Mouse (Mus musculus): ENCODE data around the gene Scd1. TPM values are rescaled to one million over a fixed set of nuclear protein-coding genes. Genes with fewer than 3 reads are reported as not detected.

Scd1 gene
- polyA plus RNA-seq, 1 experiment, result 14.6 TPM

DNA sequence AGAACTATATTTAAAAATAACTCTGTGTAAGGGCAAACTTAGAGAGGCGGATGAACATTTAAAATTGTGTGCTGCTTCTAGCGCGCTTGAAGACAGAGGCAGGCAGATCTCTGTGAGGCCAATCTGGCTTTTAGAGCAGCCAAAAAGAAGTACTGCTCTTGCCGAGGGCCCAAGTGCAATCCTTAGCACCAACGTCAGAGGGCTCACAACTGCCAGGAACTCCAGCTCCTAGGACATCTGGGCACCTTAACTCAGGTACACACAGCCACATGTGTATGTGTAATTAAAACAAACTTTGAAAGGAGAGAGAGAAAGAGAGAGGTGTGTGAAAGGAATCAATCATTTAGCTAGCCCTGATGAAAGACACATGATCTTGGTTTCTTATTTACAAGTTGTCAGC lies 24.4 kb upstream of the Scd1 start:
- Histone ChIP-seq H3K4me1 (ENCODE audit: control insufficient read depth, insufficient read depth, low read length) (no peaks in the 10 kb centered on the region), H3K27me3 (ENCODE audit: control insufficient read depth, insufficient read depth, low read length) (no peaks in the 10 kb centered on the region), H3K27ac (ENCODE audit: control insufficient read depth, insufficient read depth, low read depth, low read length) (no peak overlapping the region), H3K4me3 (ENCODE audit: control insufficient read depth, low read depth, low read length) (no peak overlapping the region), H3K36me3 (ENCODE audit: control insufficient read depth, insufficient read depth, low read length) (no peaks in the 10 kb centered on the region)
- no peak for TF ChIP-seq POLR2A (IDR thresholded peaks at IDR 0.05; ENCODE audit: control insufficient read depth, low read depth, low read length)
- TF ChIP-seq CTCF (IDR thresholded peaks at IDR 0.05; ENCODE audit: control insufficient read depth, insufficient read depth, insufficient replicate concordance, low read depth, low read length), result no peak

DNA sequence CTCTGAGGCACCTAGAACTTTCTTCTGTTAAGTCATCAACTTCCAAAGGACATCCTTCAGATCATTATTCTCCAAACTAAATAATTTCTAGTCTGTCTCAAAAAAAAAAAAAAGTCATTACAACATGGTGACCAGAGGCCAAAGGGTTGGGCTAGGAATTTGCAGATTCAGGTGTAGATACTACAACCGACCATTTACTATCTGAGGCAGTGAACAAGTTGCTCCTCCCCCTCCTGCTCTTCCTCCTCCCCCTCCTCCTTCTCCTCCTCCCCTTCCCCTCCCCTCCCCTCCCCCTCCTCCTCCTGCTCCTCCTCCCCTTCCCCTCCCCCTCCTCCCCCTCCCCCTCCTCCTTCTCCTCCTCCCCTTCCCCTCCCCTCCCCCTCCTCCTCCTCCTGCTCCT lies 20.0 kb upstream of the Scd1 start:
- no peaks in the 10 kb centered on the region for H3K4me1 ChIP-seq (ENCODE audit: control insufficient read depth, insufficient read depth, low read length)
- H3K27me3 ChIP-seq (ENCODE audit: control insufficient read depth, insufficient read depth, low read length), result no peaks in the 10 kb centered on the region
- no peaks in the 10 kb centered on the region for H3K36me3 ChIP-seq (ENCODE audit: control insufficient read depth, insufficient read depth, low read length)
- H3K27ac ChIP-seq (ENCODE audit: control insufficient read depth, insufficient read depth, low read depth, low read length), result no peak overlapping the region
- H3K4me3 ChIP-seq (ENCODE audit: control insufficient read depth, low read depth, low read length), result no peak overlapping the region
- TF ChIP-seq POLR2A (IDR thresholded peaks at IDR 0.05; ENCODE audit: control insufficient read depth, low read depth, low read length) (no peak), CTCF (IDR thresholded peaks at IDR 0.05; ENCODE audit: control insufficient read depth, insufficient read depth, insufficient replicate concordance, low read depth, low read length) (no peak)

DNA sequence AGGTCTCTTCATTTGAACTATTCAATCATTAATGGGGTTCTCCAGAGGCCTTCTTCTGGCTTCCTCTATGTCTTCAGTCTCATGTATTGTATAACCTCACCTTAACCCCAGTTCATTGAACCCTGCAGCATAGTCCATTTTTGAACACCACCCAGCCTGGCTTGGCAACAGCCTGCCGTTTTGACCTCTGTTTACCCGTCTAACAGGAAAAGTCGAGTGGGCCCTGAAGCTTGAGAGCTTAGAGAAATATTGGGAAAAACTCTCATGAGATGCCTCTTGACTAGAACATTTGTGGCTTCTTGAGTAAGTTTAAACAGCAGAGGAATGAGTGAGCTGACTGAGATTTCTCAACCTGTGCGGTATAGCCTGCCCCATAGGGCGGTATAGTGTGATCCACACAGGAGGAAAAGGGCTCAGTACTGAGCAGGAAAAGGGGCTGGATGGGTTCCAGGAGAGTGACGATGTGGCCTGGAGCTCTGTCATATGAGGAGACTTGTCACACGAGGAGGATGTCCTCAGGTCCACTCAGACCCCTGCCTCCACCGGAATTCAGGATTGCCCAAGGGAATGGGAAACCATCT lies 14.5 kb upstream of the Scd1 start:
- Histone ChIP-seq H3K36me3 (ENCODE audit: control insufficient read depth, insufficient read depth, low read length) (no peaks in the 10 kb centered on the region), H3K4me3 (ENCODE audit: control insufficient read depth, low read depth, low read length) (no peak overlapping the region), H3K4me1 (ENCODE audit: control insufficient read depth, insufficient read depth, low read length) (peaks cover 2% of the 10 kb centered on the region; the same call in 1 of the 2 replicates), H3K27me3 (ENCODE audit: control insufficient read depth, insufficient read depth, low read length) (no peaks in the 10 kb centered on the region), H3K27ac (ENCODE audit: control insufficient read depth, insufficient read depth, low read depth, low read length) (no peak overlapping the region)
- TF ChIP-seq POLR2A (IDR thresholded peaks at IDR 0.05; ENCODE audit: control insufficient read depth, low read depth, low read length), result no peak
- TF ChIP-seq CTCF (IDR thresholded peaks at IDR 0.05; ENCODE audit: control insufficient read depth, insufficient read depth, insufficient replicate concordance, low read depth, low read length), result no peak

DNA sequence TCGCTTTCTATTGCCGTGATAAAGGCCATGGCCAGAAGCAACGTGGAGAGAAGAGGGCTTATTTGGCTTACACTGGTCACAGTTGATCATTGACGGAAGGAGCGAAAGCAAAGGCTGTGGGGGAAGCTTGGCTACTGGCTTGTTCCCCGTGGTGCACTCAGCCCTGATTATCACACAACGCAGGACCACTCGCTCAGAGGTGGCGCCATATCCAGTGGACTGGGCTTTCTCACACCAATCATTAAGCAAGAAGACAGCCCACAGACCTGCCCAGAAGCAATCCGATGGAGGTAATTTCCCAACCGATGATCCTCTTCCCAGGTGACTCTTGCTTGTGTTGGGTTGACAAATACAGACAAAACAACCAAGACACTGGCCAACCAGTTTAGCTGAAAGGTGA lies 11.9 kb upstream of the Scd1 start:
- no peaks in the 10 kb centered on the region for H3K27me3 ChIP-seq (ENCODE audit: control insufficient read depth, insufficient read depth, low read length)

DNA sequence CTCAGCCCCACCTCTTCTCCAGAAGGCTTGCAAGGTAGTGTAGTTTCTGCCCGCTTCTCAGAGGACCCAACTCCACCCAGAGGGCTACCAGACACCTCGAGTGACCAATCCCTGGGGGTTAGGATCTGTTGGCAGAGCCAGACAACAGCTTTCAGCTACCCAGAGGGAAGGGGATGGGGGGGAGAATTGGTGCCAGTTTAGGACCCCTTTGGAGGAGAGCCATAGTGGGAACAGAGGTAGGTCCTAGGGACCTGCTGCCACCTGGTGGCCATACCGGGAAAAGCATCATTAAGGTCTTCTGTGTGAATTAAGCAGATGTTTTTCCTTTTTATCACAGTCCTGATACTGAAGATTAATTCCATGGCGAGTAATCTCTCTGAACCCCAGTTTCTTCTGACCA lies 11.3 kb upstream of the Scd1 start:
- Histone ChIP-seq H3K27me3 (ENCODE audit: control insufficient read depth, insufficient read depth, low read length) (no peaks in the 10 kb centered on the region), H3K4me3 (ENCODE audit: control insufficient read depth, low read depth, low read length) (no peak overlapping the region), H3K36me3 (ENCODE audit: control insufficient read depth, insufficient read depth, low read length) (no peaks in the 10 kb centered on the region), H3K4me1 (ENCODE audit: control insufficient read depth, insufficient read depth, low read length) (peaks cover 2% of the 10 kb centered on the region; the same call in 1 of the 2 replicates), H3K27ac (ENCODE audit: control insufficient read depth, insufficient read depth, low read depth, low read length) (no peak overlapping the region)
- peak; percentile 90; the same call in 1 of the 2 replicates for TF ChIP-seq CTCF (IDR thresholded peaks at IDR 0.05; ENCODE audit: control insufficient read depth, insufficient read depth, insufficient replicate concordance, low read depth, low read length)
- TF ChIP-seq POLR2A (IDR thresholded peaks at IDR 0.05; ENCODE audit: control insufficient read depth, low read depth, low read length), result no peak

More for the DNA sequence above, 11.9 kb upstream of the Scd1 start:
- H3K27ac ChIP-seq (ENCODE audit: control insufficient read depth, insufficient read depth, low read depth, low read length), result no peak overlapping the region
- peaks cover 2% of the 10 kb centered on the region; the same call in 1 of the 2 replicates for H3K4me1 ChIP-seq (ENCODE audit: control insufficient read depth, insufficient read depth, low read length)
- no peak overlapping the region for H3K4me3 ChIP-seq (ENCODE audit: control insufficient read depth, low read depth, low read length)
- no peaks in the 10 kb centered on the region for H3K36me3 ChIP-seq (ENCODE audit: control insufficient read depth, insufficient read depth, low read length)
- TF ChIP-seq CTCF (IDR thresholded peaks at IDR 0.05; ENCODE audit: control insufficient read depth, insufficient read depth, insufficient replicate concordance, low read depth, low read length) (no peak), POLR2A (IDR thresholded peaks at IDR 0.05; ENCODE audit: control insufficient read depth, low read depth, low read length) (no peak)

DNA sequence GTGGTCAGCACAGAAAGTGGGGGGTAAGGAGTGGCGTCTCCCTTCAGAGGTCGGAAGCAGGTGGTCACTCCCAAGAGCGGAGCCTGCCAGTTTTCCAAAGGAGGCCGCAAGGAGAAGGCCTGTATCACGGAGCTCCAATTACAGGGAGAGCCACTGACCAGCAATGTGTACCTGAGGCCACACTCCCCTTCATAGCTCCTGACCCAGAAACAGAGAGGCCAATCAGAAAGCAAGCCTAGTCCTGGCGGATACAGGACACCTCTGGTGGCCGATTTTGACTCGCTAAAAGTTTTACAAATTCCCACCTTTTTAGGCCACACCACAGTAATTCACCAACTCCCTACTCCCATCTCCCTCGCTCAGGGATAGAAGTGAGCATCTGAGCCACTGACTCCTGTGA lies 10.9 kb upstream of the Scd1 start:
- TF ChIP-seq CTCF (IDR thresholded peaks at IDR 0.05; ENCODE audit: control insufficient read depth, insufficient read depth, insufficient replicate concordance, low read depth, low read length), result no peak
- TF ChIP-seq POLR2A (IDR thresholded peaks at IDR 0.05; ENCODE audit: control insufficient read depth, low read depth, low read length), result no peak
- H3K27ac ChIP-seq (ENCODE audit: control insufficient read depth, insufficient read depth, low read depth, low read length), result no peak overlapping the region
- H3K36me3 ChIP-seq (ENCODE audit: control insufficient read depth, insufficient read depth, low read length), result no peaks in the 10 kb centered on the region
- no peak overlapping the region for H3K4me3 ChIP-seq (ENCODE audit: control insufficient read depth, low read depth, low read length)
- peaks cover 2% of the 10 kb centered on the region; the same call in 1 of the 2 replicates for H3K4me1 ChIP-seq (ENCODE audit: control insufficient read depth, insufficient read depth, low read length)
- H3K27me3 ChIP-seq (ENCODE audit: control insufficient read depth, insufficient read depth, low read length), result no peaks in the 10 kb centered on the region

DNA sequence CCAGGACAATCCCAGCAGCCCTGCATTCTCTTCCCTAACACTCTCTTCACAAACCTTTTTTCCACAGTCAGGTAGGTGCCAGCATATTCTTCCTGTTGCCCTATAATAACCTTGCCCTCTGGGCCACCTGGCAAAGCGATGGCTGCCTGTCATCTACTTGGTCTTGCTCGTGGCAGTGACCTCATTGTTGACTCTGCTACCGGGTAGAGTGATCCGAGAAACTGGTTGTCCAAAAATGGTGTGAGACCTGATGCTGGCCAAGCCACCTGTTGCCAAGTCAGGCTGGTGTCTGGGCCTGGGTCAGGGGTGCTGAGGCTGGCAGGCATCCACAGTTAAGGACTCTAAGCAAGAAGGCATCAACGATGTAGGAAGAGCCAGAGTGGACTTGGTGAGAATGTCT lies 10.4 kb upstream of the Scd1 start:
- Histone ChIP-seq H3K36me3 (ENCODE audit: control insufficient read depth, insufficient read depth, low read length) (no peaks in the 10 kb centered on the region), H3K4me3 (ENCODE audit: control insufficient read depth, low read depth, low read length) (no peak overlapping the region), H3K27me3 (ENCODE audit: control insufficient read depth, insufficient read depth, low read length) (no peaks in the 10 kb centered on the region), H3K4me1 (ENCODE audit: control insufficient read depth, insufficient read depth, low read length) (peaks cover 2% of the 10 kb centered on the region; the same call in 1 of the 2 replicates), H3K27ac (ENCODE audit: control insufficient read depth, insufficient read depth, low read depth, low read length) (no peak overlapping the region)
- TF ChIP-seq POLR2A (IDR thresholded peaks at IDR 0.05; ENCODE audit: control insufficient read depth, low read depth, low read length) (no peak), CTCF (IDR thresholded peaks at IDR 0.05; ENCODE audit: control insufficient read depth, insufficient read depth, insufficient replicate concordance, low read depth, low read length) (no peak)

Data from testis, adult 2 months (tissue).